Mouse (Mus musculus): ENCODE data around the gene Plekhg5.

Plekhg5 gene

GRCm38 (mm10) chr4:152127884-152128283 lies 55.6 kb downstream of the Plekhg5 start:
- no peak for DNase-seq

GRCm38 (mm10) chr4:152128784-152129183 lies 56.5 kb downstream of the Plekhg5 start:
- DNase-seq = no peak

GRCm38 (mm10) chr4:152129395-152129930 lies 57.2 kb downstream of the Plekhg5 start:
- no peak for DNase-seq

GRCm38 (mm10) chr4:152130771-152131653 lies 58.7 kb downstream of the Plekhg5 start:
- peak; percentile 38 to 48 for DNase-seq

GRCm38 (mm10) chr4:152131809-152132771 lies 59.8 kb downstream of the Plekhg5 start:
- DNase-seq = no peak

- DNase-seq = no peak
Observed at GRCm38 (mm10) chr4:152132772-152133169, 60.5 kb downstream of the Plekhg5 start.

GRCm38 (mm10) chr4:152133213-152133612 lies 60.9 kb downstream of the Plekhg5 start:
- DNase-seq = no peak

- peak; percentile 48 to 64 for DNase-seq
Observed at GRCm38 (mm10) chr4:152134507-152134906, 62.2 kb downstream of the Plekhg5 start.

- DNase-seq = no peak
Observed at GRCm38 (mm10) chr4:152135363-152135762, 63.1 kb downstream of the Plekhg5 start.

- peak in 1 of 2 experiments; percentile 57 for DNase-seq
Observed at GRCm38 (mm10) chr4:152136112-152136875, 64.0 kb downstream of the Plekhg5 start.

- DNase-seq = no peak
Observed at GRCm38 (mm10) chr4:152136876-152137250, 64.6 kb downstream of the Plekhg5 start.

- DNase-seq = peak; percentile 80 to 88
Observed at GRCm38 (mm10) chr4:152138497-152139260, 66.4 kb downstream of the Plekhg5 start.

GRCm38 (mm10) chr4:152140441-152140840 lies 68.1 kb downstream of the Plekhg5 start:
- peak; percentile 56 to 70 for DNase-seq

- DNase-seq = no peak
Observed at GRCm38 (mm10) chr4:152141521-152142135, 69.3 kb downstream of the Plekhg5 start.

GRCm38 (mm10) chr4:152143632-152144031 lies 71.3 kb downstream of the Plekhg5 start:
- DNase-seq = no peak

- no peak for DNase-seq
Observed at GRCm38 (mm10) chr4:152145473-152145872, 73.2 kb downstream of the Plekhg5 start.

GRCm38 (mm10) chr4:152146033-152146827 lies 73.9 kb downstream of the Plekhg5 start:
- no peak for DNase-seq

GRCm38 (mm10) chr4:152150546-152150945 lies 78.2 kb downstream of the Plekhg5 start:
- DNase-seq = no peak

GRCm38 (mm10) chr4:152151451-152151965 lies 79.2 kb downstream of the Plekhg5 start:
- no peak for DNase-seq
